Mouse (Mus musculus) brain, embryonic 14.5 days (tissue): ENCODE results near the gene Arpc5l. TPM values are rescaled to one million over a fixed set of nuclear protein-coding genes. Genes with fewer than 3 reads are reported as not detected.

Source experiments
- DNase-seq: peaks from one replicate; pipeline ENCODE4 v3.0.0-alpha.2; 2011; ENCODE audit warnings: low read depth
- CTCF ChIP-seq: fragments of 200-500 bp; IDR thresholded peaks from 2 replicates; pipeline ENCODE4 v1.5.1; 2012; ENCODE audit warnings: inconsistent platforms, mild to moderate bottlenecking, moderate library complexity, borderline replicate concordance; ENCODE audit not compliant: insufficient read depth, insufficient read length; ENCODE audit errors: extremely low read depth
- POLR2A ChIP-seq: fragments of 200-500 bp; IDR thresholded peaks from 2 replicates; pipeline ENCODE4 v1.6.1; 2012; ENCODE audit warnings: mild to moderate bottlenecking, inconsistent platforms, borderline replicate concordance; ENCODE audit not compliant: poor library complexity, insufficient read depth, insufficient read length, severe bottlenecking; ENCODE audit errors: extremely low read depth
- polyA plus RNA-seq: library from polyadenylated mRNA; depleted of rRNA; stranded (reverse); fragments of >200 nt; gene quantifications from 2 replicates; pipeline ENCODE4 v1.2.3, GENCODE M21; 2012; rRNA removed

Gene Arpc5l
- polyA plus RNA-seq: 69.9 and 74.3 TPM in 2 replicates

DNA sequence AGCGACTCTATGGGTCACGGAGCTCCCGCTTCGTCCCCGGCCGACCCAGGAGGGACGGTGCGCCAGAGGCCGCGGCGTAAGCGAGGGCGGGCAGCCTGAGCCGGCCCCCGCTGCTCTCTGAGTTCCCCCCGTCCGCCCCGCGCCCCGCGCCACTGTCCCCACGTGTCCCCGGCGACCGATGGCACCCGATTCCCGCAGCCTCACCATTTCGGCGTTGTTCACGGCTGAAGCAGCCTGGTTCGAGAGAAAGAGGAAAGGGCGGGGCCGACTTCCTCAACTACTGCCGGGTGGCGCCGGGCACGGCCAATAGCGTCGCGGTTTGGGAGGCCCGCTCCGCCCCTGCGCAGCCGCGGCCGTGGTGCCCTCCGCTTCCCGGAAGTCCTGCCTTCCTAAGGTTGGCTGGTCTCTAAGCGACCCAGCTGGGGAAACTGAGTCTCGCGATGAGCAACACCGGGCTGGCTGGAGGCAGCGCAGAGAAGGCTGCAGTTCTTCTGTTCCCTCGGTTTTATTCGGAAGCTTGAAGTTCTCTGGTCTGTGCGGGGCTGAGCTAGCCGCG is at the start of gene Arpc5l:
Arpc5l (plus strand) TSS at position 469 of the 556 bp plus-strand sequence.
- TF ChIP-seq CTCF: no peak
- TF ChIP-seq POLR2A: peak; percentile 56
- DNase-seq: peak; percentile 98

DNA sequence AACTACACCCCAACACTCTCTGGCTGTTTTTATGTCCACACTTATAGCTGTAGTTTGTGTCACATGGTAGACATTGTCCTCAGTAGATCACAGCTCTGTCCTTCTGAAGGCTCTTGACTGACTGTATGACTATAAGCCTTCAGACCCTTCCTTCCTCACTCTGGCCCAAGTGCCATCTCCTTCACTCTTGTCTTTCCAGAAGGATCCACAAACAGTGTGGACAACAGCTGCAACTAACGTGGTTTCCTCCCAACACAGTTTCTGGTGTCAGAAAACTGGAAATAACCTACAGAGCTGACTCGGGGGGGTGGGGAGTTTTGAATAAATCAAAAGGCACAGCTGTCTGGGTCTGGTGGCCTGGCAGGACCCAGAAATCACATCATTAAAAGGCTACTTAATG is 49.1 kb upstream of the Arpc5l start:
- TF ChIP-seq POLR2A (no peak), CTCF (no peak)
- DNase-seq: no peak

DNA sequence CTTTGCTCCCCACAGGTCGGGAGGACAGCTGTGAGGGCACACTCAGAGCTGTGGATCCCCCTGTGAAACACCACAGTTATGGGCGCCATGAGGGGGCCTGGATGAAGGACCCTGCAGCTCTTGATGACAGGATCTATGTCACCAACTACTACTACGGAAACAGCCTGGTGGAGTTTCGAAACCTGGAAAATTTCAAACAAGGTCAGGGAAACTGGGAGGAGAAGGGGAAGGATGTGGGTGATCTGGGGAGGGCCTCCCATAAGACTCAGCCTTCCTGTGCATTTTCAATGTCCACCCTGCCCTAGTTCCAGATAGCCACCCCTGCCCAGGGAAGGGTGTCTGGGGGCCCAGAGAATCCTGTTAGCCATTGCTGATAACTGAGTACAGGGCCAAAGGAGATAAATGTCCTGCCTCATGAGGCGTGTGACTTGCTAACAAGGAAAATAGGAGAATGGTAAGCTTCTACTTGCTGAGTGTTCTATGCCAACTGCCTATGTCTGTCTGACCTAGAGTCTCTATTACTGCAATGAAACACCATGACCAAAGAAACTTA is 47.4 kb upstream of the Arpc5l start:
- no peak for DNase-seq
- TF ChIP-seq CTCF: no peak

DNA sequence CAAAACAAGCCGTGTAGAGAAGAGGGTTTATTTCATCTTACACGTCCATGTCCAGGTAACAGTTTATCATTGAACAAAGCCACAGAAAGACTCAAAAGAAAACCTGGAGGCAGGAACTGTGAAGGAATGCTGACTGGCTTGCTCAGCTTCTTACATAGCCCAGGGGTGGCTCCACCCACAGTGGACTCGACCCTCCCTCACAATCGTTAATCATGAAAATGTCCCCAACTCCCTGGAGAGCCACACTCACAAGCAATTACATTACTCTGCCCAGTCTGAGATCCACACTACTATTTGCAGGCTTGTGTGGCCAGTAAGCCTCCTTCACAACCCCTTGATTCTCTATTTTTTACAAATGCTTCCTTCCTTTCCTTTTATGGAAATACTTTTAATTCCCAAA is 41.0 kb upstream of the Arpc5l start:
- TF ChIP-seq POLR2A (no peak), CTCF (no peak)
- DNase-seq: no peak

DNA sequence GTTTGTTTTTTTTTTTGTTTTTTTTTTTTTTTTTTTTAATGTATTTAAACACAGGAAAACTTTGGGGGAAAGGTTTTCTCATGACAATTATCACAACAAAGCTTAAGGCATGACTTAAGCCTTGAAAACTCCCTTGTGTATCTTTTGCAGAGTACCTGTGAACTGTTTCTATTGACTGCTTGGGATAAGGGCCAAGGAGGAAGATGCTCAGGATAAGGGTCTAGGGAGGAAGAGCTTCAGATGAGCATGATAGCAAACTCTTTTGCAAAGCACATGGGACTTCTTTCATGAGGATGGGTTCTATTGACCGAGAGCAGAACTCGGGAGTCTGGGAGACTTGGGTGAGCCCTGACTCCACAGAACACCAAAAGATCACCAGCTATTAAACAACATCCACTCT is 35.5 kb upstream of the Arpc5l start:
- DNase-seq: no peak
- TF ChIP-seq POLR2A (no peak), CTCF (no peak)

DNA sequence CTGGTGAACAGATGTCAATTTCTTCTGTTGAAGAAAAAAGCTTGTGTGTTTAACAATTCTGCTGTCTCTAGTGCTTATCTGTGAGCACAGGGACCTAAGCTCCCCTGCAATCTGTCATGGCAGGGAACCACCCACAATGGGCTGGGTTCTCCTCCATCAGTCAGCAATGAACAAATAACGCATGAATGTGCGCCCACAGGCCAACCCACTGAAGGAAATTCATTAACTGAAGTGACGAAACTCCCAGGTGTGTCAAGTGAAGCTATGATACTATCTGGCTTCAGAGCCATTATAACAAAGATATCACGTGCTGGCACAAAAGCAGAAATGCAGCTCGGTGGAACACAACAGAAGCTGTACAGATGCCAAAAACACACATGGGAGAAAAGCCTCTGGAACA is 35.1 kb upstream of the Arpc5l start:
- TF ChIP-seq CTCF: no peak
- no peak for TF ChIP-seq POLR2A
- DNase-seq: no peak

DNA sequence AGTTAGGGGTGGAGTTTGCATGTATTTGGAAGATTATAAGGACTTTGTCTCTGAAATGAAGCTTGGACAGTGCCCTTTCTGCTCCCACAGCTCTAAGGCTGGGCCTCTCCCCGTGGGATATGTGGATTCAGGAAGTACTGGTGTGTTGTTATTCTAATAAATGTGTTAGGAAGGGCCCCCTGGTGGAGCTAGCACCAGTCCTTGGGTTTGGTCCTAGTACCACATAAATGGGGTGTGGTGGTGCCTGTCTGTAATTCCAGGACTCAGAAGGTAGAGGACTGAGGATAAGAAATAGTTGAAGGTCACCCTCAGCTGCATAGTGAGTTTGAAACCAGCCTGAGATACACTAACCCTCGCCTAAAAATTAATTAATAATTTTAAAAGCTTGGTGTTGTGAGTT is 31.9 kb upstream of the Arpc5l start:
- TF ChIP-seq POLR2A (no peak), CTCF (no peak)
- DNase-seq: no peak

DNA sequence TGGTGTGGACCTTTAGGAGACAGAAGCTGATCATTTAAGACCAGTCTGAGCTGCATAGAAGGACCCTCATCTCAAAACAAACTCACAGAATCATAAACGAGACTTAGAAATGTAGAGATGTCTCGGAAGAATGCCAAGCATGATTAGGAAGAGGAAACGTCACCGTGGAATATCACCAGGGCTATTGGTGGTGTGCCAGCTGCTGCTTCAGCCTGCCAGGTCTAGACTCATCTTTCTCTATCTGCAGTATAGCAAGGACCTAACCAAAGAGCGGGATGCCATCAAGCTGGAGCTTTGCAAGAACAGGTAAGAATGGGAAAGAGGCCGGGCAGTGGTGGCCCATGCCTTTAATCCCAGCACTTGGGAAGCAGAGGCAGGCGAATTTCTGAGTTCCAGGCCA is 31.4 kb upstream of the Arpc5l start:
- TF ChIP-seq CTCF (no peak), POLR2A (no peak)
- no peak for DNase-seq

DNA sequence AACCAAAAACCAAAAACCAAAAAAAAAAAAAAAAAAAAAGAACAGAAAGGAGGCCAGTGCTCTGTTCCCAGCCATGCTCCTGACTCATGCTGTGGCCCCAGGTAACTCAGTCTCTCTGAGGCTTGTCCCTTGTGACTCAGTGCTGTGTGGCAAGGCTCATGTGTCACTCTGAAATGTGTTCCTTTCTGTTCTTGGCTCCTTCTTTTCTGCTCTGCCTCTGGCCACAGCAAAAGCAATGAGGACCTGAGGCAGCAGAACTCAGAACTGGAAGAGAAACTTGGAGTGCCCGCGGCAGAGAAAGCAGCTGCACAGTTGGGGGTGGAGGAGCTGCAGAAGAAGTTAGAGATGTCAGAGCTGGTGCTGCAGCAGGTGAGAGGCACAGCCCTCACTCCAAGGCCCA is 31.0 kb upstream of the Arpc5l start:
- DNase-seq: no peak
- TF ChIP-seq CTCF (no peak), POLR2A (no peak)

DNA sequence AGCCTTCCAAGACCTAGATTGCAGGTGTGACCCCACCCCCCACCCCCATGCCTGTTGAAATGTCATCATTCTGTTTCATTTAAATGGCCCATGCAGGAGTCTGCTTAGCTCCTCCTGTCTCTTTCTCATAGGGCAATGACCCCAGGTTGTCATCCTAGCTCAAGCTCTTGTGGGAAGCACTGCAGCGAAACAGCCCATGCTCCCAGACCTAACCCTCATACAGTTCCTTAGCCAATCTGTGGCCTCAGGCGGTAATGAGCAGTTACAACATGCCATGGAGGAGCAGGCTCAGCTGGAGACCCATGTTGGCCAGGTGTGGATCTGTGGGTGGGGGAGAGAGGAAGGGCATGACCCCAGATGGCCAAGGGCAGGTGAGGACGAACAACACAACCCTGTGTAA is 30.0 kb upstream of the Arpc5l start:
- DNase-seq: no peak

DNA sequence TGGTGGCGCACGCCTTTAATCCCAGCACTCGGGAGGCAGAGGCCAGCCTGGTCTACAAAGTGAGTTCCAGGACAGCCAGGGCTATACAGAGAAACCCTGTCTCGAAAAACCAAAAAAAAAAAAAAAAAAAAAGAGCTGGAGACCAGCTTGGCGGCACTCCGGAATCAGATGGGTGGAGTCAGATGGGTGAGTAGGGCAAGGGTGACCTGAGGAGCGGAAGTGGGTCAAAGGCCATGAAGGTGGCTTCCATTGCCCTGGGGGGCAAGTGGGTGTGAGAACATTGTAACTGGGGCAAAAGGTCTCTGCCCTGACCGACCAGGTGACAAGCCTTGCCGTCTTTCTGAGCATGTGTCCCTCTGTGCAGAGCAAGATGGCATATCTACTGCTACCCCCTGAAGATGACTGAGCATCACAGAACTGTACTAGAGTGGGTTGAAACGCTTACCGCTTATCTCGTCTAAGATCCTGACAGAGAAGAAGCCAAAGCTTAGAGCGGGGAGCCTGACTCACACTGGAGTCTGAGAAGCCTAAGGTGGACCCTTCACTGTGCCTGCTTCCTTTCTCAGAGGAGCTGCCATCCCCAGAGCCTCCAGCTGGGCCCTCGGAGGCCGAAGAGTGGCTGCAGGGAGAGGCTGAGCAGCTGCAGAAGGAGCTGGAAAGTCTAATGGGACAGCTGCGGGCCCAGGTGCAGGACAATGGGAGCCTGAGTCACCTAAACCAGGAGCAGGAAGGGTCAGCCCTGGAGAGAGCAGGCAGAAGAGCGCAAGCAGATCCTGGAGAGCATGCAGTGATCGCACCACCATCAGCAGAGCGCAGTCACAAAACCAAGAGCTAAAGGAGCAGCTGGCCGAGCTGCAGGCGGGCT is 29.0 kb upstream of the Arpc5l start:
- TF ChIP-seq CTCF: no peak
- TF ChIP-seq POLR2A: no peak
- no peak for DNase-seq

More for the DNA sequence above, 30.0 kb upstream of the Arpc5l start:
- TF ChIP-seq POLR2A (no peak), CTCF (no peak)

DNA sequence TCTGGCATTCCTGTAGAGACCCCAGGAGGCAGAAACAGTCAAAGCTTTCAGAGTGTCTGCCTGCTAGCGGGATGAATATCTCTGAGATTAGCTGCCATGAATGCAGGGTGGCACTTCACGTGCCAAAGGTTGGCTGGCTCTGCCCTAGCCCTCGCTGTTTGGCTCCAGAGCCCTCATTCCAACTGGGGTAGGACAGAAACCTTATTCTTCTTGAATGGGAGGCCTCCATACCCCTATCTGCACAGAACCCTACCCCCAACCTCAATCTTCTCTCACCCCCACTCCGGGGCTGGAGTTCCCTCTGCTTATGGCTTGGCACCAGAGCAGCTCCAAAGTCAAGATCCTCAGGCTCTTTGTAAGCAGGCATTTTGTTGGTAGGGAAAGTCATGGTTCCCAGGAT is 27.3 kb upstream of the Arpc5l start:
- DNase-seq: no peak
- TF ChIP-seq POLR2A (no peak), CTCF (no peak)
